Mouse (Mus musculus) cerebellum, postnatal 14 days (tissue): Measurements from ENCODE around the gene Ugt1a2.
A peak's percentile ranks its signal among the peaks of the same experiment; 100 is the strongest.
"Not testable (repeated sequence)": the region's sequence is repeated elsewhere in the genome, so short reads cannot be mapped to it uniquely, and the experiment has no call there.

Experiments used
- DNase-seq, 2 experiments: peaks; one replicate each; pipeline ENCODE4 v3.0.0; 2021; ENCODE audit warnings: mixed read lengths in 2 of 2

The Ugt1a2 gene

DNA sequence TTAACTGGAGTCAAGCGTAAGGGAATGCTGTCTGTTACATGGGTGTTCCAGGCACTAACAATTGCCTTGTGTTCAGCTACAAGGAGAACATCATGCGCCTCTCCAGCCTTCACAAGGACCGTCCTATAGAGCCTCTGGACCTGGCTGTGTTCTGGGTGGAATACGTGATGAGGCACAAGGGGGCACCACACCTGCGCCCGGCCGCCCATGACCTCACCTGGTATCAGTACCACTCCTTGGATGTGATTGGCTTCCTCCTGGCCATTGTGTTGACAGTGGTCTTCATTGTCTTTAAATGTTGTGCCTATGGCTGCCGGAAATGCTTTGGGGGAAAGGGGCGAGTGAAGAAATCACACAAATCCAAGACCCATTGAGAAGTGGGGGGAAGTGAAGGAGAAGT lies 17.6 kb downstream of the Ugt1a2 start:
- DNase-seq = no peak

- DNase-seq = no peak
Measured at GRCm38 (mm10) chr1:88218591-88218990, 18.2 kb downstream of the Ugt1a2 start.

GRCm38 (mm10) chr1:88219054-88219453 lies 18.7 kb downstream of the Ugt1a2 start:
- DNase-seq = no peak

- DNase-seq = no peak
Measured at GRCm38 (mm10) chr1:88220336-88220735, 19.9 kb downstream of the Ugt1a2 start.

- DNase-seq = no peak
Measured at GRCm38 (mm10) chr1:88222216-88222615, 21.8 kb downstream of the Ugt1a2 start.

GRCm38 (mm10) chr1:88223011-88223515 lies 22.7 kb downstream of the Ugt1a2 start:
- DNase-seq = not testable (repeated sequence)

DNA sequence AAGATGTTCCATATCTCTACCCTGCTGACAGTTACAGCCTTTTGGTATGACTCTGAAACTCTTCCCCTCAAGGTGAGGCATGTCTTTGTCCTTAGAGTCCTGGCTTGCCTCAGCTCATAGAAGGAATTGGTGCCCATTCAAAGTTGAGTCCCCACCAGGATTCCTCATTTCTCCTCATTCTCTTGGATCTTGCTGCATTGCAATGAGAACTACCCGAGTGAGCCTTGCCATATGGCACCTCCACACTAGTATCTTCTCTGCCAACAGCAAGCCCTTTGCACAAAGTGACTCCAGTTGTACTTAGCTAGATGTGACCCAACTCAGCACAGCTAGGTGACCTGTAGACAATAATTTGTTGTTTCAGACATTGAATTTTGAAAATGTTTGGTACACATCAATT lies 23.2 kb downstream of the Ugt1a2 start:
- no peak for DNase-seq

DNA sequence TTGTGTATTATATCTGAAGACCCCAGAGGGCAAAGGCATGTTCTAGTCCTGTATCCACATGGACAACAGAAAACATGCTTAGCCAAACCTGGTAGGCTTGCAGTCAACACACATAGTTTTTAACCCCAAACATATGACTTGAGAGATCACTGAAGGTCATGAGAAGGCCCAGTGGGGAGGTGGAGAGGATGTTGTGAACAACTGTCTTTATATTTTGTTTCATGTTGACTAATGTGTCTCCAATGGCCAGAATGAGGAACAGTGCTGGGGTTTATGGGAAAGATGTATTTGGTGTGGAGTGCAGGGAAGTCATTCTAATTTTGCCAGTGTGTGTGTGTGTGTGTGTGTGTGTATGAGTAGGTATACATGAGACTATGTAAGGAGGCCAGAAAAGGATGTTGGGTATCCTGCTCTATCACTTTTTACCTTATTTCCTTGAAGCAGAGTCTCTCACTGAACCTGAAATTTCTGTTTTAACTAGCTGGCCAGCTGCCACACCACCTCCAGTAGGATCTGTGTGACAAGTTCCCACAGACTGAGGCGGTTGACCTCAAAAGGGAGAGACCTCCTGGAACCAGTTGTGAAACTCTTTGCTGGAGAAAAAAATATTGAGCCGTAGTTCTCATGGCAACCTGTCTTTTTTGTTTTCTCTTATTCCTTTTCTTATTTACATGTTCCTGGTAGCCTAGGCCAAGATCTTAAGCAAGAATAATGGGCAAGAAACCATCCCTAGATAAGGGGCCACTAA lies 23.8 kb downstream of the Ugt1a2 start:
- no peak for DNase-seq

DNA sequence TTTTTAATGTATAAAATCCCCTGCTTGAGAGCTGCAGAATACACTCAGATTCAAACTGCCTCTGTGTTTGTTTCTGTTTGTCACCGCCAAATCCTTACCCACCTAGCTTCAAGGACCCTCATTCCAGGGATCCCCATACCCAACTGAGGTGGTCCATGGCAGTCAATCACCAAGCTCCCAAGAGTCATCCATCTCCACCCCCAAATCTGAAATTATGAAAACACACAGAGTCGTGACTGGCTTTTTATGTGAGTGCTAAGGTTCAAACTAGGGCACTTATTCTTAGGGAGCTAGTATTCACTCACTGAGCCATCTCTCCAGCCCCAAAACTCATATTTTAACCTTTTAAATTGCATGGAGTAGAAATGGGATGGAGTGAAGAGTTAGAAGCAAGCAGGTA lies 24.9 kb downstream of the Ugt1a2 start:
- DNase-seq = not testable (repeated sequence)

GRCm38 (mm10) chr1:88225741-88226140 lies 25.3 kb downstream of the Ugt1a2 start:
- no peak for DNase-seq

- no peak for DNase-seq
Measured at GRCm38 (mm10) chr1:88226670-88227379, 26.4 kb downstream of the Ugt1a2 start, which contains the start of gene Mroh2a. TSS of gene Mroh2a (plus strand) at chr1:88226986.

- no peak for DNase-seq
Measured at GRCm38 (mm10) chr1:88227482-88227881, 27.1 kb downstream of the Ugt1a2 start.

DNA sequence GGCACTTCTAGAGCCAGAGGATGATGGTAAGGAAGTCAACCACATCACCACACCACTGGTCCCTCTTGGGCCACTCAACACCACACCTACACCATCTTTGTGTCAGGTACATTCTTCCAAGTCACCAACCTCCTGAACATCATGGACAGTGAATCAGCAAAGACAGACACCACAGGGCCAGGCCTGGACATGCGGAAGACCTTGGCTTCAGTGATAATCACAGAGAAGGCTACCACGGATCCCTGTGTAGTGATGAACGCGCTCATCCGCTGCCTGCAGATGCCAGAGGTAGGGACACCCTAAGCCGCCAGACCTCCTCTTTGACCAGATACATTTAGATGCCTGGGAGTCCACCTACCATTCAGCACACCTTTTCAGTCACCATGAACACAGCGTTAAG lies 27.7 kb downstream of the Ugt1a2 start:
- DNase-seq = no peak

GRCm38 (mm10) chr1:88229566-88229965 lies 29.2 kb downstream of the Ugt1a2 start:
- no peak for DNase-seq

GRCm38 (mm10) chr1:88229986-88230385 lies 29.6 kb downstream of the Ugt1a2 start:
- no peak for DNase-seq

DNA sequence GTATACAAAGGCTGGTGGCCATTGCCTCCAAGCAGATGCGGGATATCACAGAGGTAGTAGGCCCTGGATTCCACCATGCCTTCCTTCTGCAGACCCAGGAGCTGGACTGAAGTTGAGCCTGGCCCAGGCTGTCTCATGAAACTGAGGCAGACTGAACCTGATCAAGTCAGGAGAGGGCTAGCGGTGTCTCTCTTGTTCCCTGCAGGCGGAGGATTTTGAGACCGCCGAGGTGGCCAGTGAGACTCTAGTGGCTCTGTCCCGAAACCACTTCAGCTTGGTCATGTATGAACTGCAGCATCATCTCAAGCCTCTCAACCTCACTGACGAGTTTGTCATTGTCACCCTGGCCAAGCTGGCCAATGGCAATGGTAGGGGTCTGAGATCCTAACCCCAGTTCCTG lies 30.0 kb downstream of the Ugt1a2 start:
- no peak for DNase-seq

- no peak for DNase-seq
Measured at GRCm38 (mm10) chr1:88230981-88231802, 30.8 kb downstream of the Ugt1a2 start.

GRCm38 (mm10) chr1:88231803-88232499 lies 31.6 kb downstream of the Ugt1a2 start:
- peak in 1 of 2 experiments; percentile 4 for DNase-seq

DNA sequence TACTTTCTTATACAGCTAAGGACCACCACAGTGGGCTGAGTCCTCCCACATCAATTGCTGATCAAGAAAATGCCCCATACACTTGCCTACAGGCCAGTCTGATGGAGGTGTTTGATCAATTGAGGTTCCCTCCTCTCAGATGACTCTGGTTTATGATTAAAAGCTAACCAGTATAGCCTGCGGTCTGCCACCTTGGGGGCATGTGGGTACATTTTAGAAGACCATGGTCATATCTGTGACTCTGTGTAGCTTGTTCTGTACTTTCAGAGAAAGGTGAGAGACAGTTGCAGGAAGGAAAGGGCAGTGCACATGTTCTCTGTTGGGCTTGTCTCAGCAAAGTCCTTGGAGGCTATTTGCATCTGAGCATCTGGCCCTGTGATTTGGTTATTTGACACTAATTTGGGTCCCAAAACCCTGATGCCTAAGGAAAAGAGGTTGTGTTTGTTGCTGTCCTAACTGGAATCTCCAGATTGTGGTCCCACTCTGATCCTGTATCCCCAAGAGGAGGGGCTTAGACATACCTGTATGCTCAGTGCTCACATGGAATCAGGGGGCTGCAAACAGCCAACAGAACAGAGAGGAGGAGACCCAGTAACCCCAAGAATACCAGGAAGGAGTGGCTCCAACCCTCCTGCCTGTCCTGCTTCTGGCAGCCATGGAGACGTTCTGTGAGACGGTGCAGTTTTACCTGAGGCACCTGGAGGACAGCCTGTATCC lies 32.4 kb downstream of the Ugt1a2 start:
- peak in 1 of 2 experiments; percentile 1 for DNase-seq

GRCm38 (mm10) chr1:88233421-88234247 lies 33.2 kb downstream of the Ugt1a2 start:
- peak in 1 of 2 experiments; percentile 1 for DNase-seq

- DNase-seq = no peak
Measured at GRCm38 (mm10) chr1:88234248-88234610, 33.8 kb downstream of the Ugt1a2 start.
